Mouse (Mus musculus): ENCODE results near the gene Plpp1. TPM values are rescaled to one million over a fixed set of nuclear protein-coding genes. Genes with fewer than 3 reads are reported as not detected.

Gene Plpp1
- polyA plus RNA-seq (2021; fragmentation: Nextera tagmentation): 55.0 and 68.4 TPM in 2 replicates
- long read RNA-seq, experiment 1, transcript Plpp1-202 (6 exons, 1,272 nt): minor isoform, 42 of 148 reads
- long read RNA-seq, experiment 1, transcript Plpp1-201 (6 exons, 1,598 nt): major isoform, 54 of 148 reads
- long read RNA-seq, experiment 1, partial matches to known transcripts: 4 of 148 reads
- long read RNA-seq, experiment 1, other reads (novel, unspliced or antisense): 48 of 148 reads
- long read RNA-seq, experiment 2, transcript Plpp1-202 (6 exons, 1,272 nt): major isoform, 32 of 89 reads
- long read RNA-seq, experiment 2, transcript Plpp1-201 (6 exons, 1,598 nt): minor isoform, 26 of 89 reads
- long read RNA-seq, experiment 2, partial matches to known transcripts: 3 of 89 reads
- long read RNA-seq, experiment 2, other reads (novel, unspliced or antisense): 28 of 89 reads

DNA sequence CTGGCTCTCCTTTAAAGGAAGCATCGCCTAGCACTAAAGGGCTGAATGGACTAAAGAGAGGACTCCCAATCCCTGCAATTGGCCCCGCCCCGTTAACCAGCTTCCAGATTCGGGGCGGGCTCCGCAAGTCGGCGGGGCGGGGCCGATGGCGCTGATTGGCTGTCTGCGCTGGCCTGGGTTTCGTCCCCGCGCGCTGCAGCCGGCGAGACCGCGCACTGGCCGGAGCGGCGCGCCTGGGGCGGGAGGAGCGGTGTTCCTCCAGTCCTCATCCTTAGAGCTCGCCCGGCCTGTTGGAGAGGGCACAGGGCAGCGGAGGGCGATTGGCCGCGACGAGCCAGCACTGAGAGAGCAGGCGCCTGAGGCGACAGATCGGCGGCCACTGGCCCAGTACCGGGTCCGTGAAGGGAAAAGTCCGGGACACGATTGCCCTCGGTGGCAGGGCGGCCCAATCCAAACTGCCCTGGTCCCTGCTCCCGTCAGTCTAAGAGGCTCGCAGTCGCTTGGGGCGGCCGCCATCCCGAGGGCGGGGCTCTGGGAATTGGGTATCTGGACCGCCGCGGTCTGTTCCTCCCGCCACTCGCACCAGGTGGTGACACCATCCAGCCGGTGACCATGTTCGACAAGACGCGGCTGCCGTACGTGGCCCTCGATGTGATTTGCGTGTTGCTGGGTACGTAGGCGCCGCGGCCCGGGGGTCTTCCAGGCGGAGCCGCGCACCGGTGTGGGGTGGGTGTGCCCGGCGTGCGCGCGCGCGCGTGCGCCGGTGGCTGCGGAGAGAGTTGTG is at the start of gene Plpp1:
TSS of gene Plpp1 (plus strand) at position 196 of the 784 bp plus-strand sequence.

Other genes with a start within 250 kb of the Plpp1 start
- gene Il31ra, start 206.4 kb upstream of the Plpp1 start, polyA plus RNA-seq (2021; fragmentation: Nextera tagmentation): 0.04 TPM in 1 of 2 replicates, not detected in the other
- gene Ddx4, start 148.3 kb upstream of the Plpp1 start, polyA plus RNA-seq (2021; fragmentation: Nextera tagmentation): 0.15 and 0.25 TPM in 2 replicates
- gene Slc38a9, start 140.0 kb upstream of the Plpp1 start, polyA plus RNA-seq (2021; fragmentation: Nextera tagmentation): 3.4 and 4.3 TPM in 2 replicates
- gene Mtrex, start 126.6 kb downstream of the Plpp1 start, polyA plus RNA-seq (2021; fragmentation: Nextera tagmentation): 20.2 and 22.8 TPM in 2 replicates
- gene Dhx29, start 126.7 kb downstream of the Plpp1 start, polyA plus RNA-seq (2021; fragmentation: Nextera tagmentation): 13.4 and 17.0 TPM in 2 replicates
- 1.7 and 3.0 TPM in 2 replicates for gene Ccno, start 187.0 kb downstream of the Plpp1 start, polyA plus RNA-seq (2021; fragmentation: Nextera tagmentation)
- gene Mcidas, start 193.1 kb downstream of the Plpp1 start, polyA plus RNA-seq (2021; fragmentation: Nextera tagmentation): 0.30 and 0.37 TPM in 2 replicates
- not detected in 2 replicates for gene Cdc20b, start 234.3 kb downstream of the Plpp1 start, polyA plus RNA-seq (2021; fragmentation: Nextera tagmentation)
- 7.3 and 7.8 TPM in 2 replicates for gene Gpx8, start 245.6 kb downstream of the Plpp1 start, polyA plus RNA-seq (2021; fragmentation: Nextera tagmentation)